Mouse (Mus musculus): ENCODE measurements at regions not wholly inside any gene's neighbourhood (a gene's known extent, or its start where the extent isn't known, plus 50 kb on each side); places are given as distances from the start of the nearest gene placed in this dataset.

DNA sequence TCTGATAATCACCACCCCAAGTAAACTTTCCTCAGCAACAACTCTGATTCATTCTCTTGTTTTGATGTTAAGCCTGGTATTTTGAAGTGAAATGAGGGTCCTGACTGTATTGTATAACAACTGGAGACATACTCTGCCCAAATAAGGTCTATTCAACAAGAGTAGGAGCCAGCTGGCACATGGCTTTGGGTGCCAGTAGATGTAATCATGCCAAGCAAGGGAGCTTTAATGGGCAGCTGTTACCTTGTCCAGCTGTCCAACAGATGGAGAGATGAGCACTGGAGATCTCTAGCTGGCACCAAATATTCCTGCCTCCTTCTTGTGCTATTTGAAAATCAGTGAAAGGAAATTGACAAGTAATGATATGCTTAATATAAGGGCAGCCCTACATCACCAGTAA lies 1019.4 kb downstream of the Gsdmc2 start:
- TF ChIP-seq CTCF (IDR thresholded peaks at IDR 0.05): no peak
- no peak for TF ChIP-seq EP300 (IDR thresholded peaks at IDR 0.05; ENCODE audit: insufficient read depth, low read depth, low read length)
- TF ChIP-seq POLR2A (IDR thresholded peaks at IDR 0.05; ENCODE audit: insufficient read depth, low read depth, low read length): no peak

All from heart, adult 2 months (tissue).